Mouse (Mus musculus): ENCODE results near the gene Gm3147. TPM values are rescaled to one million over a fixed set of nuclear protein-coding genes. Genes with fewer than 3 reads are reported as not detected.
"Not testable (repeated sequence)": the region's sequence is repeated elsewhere in the genome, so short reads cannot be mapped to it uniquely, and the experiment has no call there.

The Gm3147 gene
- not detected in 2 replicates for polyA plus RNA-seq (2015; fragmentation: Nextera tagmentation; extraction: Ambion mirVana)

GRCm38 (mm10) chr5:94616242-94616641 is at the start of gene Gm3147:
Gm3147 (minus strand) TSS chr5:94616342.
- not testable (repeated sequence) for H3K9ac ChIP-seq (ENCODE audit: low read depth, low read length); H3K4me3 ChIP-seq (ENCODE audit: low read depth, low read length); H3K27me3 ChIP-seq (ENCODE audit: control insufficient read depth, insufficient read depth, low read depth, low read length); H3K9me3 ChIP-seq (replicated peaks; ENCODE audit: control insufficient read depth, low read length); H3K27ac ChIP-seq (ENCODE audit: low read length); H3K4me2 ChIP-seq (ENCODE audit: low read depth, low read length); H3K4me1 ChIP-seq (ENCODE audit: control insufficient read depth, low read depth, low read length); H3K36me3 ChIP-seq (ENCODE audit: control insufficient read depth, insufficient read depth); ATAC-seq (ENCODE audit: low read depth)
- WGBS (ENCODE audit: insufficient replicate concordance): no CpG with 5 or more reads among the region's 1 CpGs

DNA sequence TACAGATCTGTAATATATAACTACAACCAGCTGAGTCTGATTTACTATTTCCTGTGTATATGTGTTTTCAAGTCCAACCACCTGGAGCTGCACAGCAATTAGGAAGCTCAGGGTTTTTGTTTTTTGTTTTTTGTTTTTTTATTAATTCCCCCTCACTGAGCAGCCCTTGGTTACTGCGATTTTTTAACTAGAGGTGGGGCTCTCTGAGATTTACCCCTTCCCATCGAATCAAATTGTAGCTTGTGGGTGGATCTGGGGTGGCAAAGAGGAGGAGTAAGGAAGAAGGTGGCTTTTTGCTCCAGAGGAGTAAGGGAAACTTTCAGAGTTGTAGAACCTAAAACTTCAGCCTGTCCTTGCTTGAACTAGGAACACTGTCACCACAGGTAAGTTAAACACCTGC is 31.9 kb upstream of the Gm3147 start, which contains the start of gene Gm6205:
Gm6205 (plus strand) TSS at position 301 of the 400 bp plus-strand sequence.
- no CpG with 5 or more reads among the region's 2 CpGs for WGBS (ENCODE audit: insufficient replicate concordance)
- not testable (repeated sequence) for H3K4me1 ChIP-seq (ENCODE audit: control insufficient read depth, low read depth, low read length); ATAC-seq (ENCODE audit: low read depth); H3K9me3 ChIP-seq (replicated peaks; ENCODE audit: control insufficient read depth, low read length); H3K36me3 ChIP-seq (ENCODE audit: control insufficient read depth, insufficient read depth); H3K4me3 ChIP-seq (ENCODE audit: low read depth, low read length); H3K4me2 ChIP-seq (ENCODE audit: low read depth, low read length); H3K27me3 ChIP-seq (ENCODE audit: control insufficient read depth, insufficient read depth, low read depth, low read length); H3K9ac ChIP-seq (ENCODE audit: low read depth, low read length); H3K27ac ChIP-seq (ENCODE audit: low read length)

GRCm38 (mm10) chr5:94623679-94624078 is 7.5 kb upstream of the Gm3147 start, which contains the start of gene Gm6509:
Gm6509 (plus strand) TSS chr5:94623979.
- not testable (repeated sequence) for ATAC-seq (ENCODE audit: low read depth); H3K9ac ChIP-seq (ENCODE audit: low read depth, low read length); H3K36me3 ChIP-seq (ENCODE audit: control insufficient read depth, insufficient read depth); H3K4me3 ChIP-seq (ENCODE audit: low read depth, low read length); H3K4me2 ChIP-seq (ENCODE audit: low read depth, low read length); H3K27me3 ChIP-seq (ENCODE audit: control insufficient read depth, insufficient read depth, low read depth, low read length); H3K9me3 ChIP-seq (replicated peaks; ENCODE audit: control insufficient read depth, low read length); H3K4me1 ChIP-seq (ENCODE audit: control insufficient read depth, low read depth, low read length); H3K27ac ChIP-seq (ENCODE audit: low read length)
- no CpG with 5 or more reads among the region's 2 CpGs for WGBS (ENCODE audit: insufficient replicate concordance)

Other genes starting within 250 kb of the Gm3147 start
- not detected in 2 replicates for gene Gm7682, start 170.6 kb downstream of the Gm3147 start, polyA plus RNA-seq (2015; fragmentation: Nextera tagmentation; extraction: Ambion mirVana)
- not detected in 2 replicates for gene Gm3139, start 90.1 kb downstream of the Gm3147 start, polyA plus RNA-seq (2015; fragmentation: Nextera tagmentation; extraction: Ambion mirVana)
- gene Gm6509, start 7.6 kb upstream of the Gm3147 start, polyA plus RNA-seq (2015; fragmentation: Nextera tagmentation; extraction: Ambion mirVana): not detected in 2 replicates
- gene Gm6205, start 32.0 kb upstream of the Gm3147 start, polyA plus RNA-seq (2015; fragmentation: Nextera tagmentation; extraction: Ambion mirVana): not detected in 2 replicates
- gene Gm3183, start 249.1 kb upstream of the Gm3147 start, polyA plus RNA-seq (2015; fragmentation: Nextera tagmentation; extraction: Ambion mirVana): not detected in 2 replicates